Mouse (Mus musculus) ES-Bruce4 (cell line): ENCODE results near the gene Muc5ac. TPM values are rescaled to one million over a fixed set of nuclear protein-coding genes. Genes with fewer than 3 reads are reported as not detected.

Experiments
- H3K27ac ChIP-seq: 2 replicates; pipeline ENCODE4 v1.5.1; 2012; ENCODE audit warnings: low read length, inconsistent platforms; ENCODE audit not compliant: insufficient read depth
- H3K27me3 ChIP-seq: 2 replicates; pipeline ENCODE4 v1.6.1; 2012; ENCODE audit warnings: mild to moderate bottlenecking, low read length, inconsistent platforms; ENCODE audit not compliant: control insufficient read depth, poor library complexity, insufficient read depth, severe bottlenecking
- H3K36me3 ChIP-seq: 2 replicates; pipeline ENCODE4 v1.6.1; 2012; ENCODE audit warnings: inconsistent platforms, mild to moderate bottlenecking, low read length, moderate library complexity; ENCODE audit not compliant: control insufficient read depth, poor library complexity, insufficient read depth, severe bottlenecking
- H3K4me1 ChIP-seq: one replicate; pipeline ENCODE4 v1.8.1; 2011; ENCODE audit warnings: low read length; ENCODE audit not compliant: control insufficient read depth, insufficient read depth
- H3K4me3 ChIP-seq: 2 replicates; pipeline ENCODE4 v1.5.1; 2011; ENCODE audit warnings: low read depth, mild to moderate bottlenecking, low read length
- H3K9ac ChIP-seq: 2 replicates; pipeline ENCODE4 v1.6.1; 2012; ENCODE audit warnings: low read depth, mild to moderate bottlenecking, inconsistent platforms; ENCODE audit not compliant: poor library complexity, severe bottlenecking
- H3K9me3 ChIP-seq: replicated peaks from 2 replicates; pipeline ENCODE4 v1.6.1; 2012; ENCODE audit warnings: mild to moderate bottlenecking, low read length, inconsistent platforms; ENCODE audit not compliant: control insufficient read depth, poor library complexity, insufficient read depth, severe bottlenecking
- CTCF ChIP-seq: IDR thresholded peaks from one replicate; pipeline ENCODE4 v1.8.1; 2011; ENCODE audit warnings: low read depth, low read length
- EP300 ChIP-seq: IDR thresholded peaks from 2 replicates; pipeline ENCODE4 v1.6.1; 2011; ENCODE audit warnings: low read depth, low read length; ENCODE audit not compliant: insufficient read depth
- POLR2A ChIP-seq: IDR thresholded peaks from one replicate; pipeline ENCODE4 v1.8.1; 2011; ENCODE audit warnings: low read length; ENCODE audit not compliant: insufficient read depth
- polyA plus RNA-seq: library from polyadenylated mRNA; stranded (reverse); fragments of >200 nt; gene quantifications from 2 replicates; pipeline ENCODE4 v1.2.4, GENCODE M21; 2011; ENCODE audit warnings: low read depth; ENCODE audit not compliant: missing spikeins, insufficient read depth, insufficient read length

The Muc5ac gene
- polyA plus RNA-seq, 1 experiment = not detected

DNA sequence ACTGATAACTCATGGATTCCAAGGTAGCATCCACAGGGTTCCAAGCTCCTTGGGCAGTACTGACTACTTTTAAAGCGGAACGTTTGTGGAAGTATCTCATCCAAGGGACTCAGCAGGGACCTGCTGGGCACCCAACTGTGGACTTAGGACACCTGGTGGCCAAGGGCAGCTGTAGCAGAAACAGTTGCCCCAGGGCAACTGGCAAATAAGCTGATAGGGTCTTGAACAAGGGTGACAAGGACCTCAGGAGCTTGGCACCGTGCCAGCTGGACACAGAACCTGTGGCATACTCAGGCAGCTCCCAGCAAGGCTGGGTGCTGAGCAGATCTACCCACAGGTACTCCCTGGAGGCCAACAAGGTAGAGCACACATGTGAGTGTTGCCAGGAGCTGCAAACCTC is 29.5 kb downstream of the Muc5ac start:
- H3K36me3 ChIP-seq = no peaks in the 10 kb centered on the region
- no peak for TF ChIP-seq EP300
- no peak for TF ChIP-seq CTCF
- no peak for TF ChIP-seq POLR2A
- no peaks in the 10 kb centered on the region for H3K27me3 ChIP-seq
- no peak overlapping the region for H3K4me3 ChIP-seq
- no peak overlapping the region for H3K27ac ChIP-seq
- H3K9me3 ChIP-seq = no peaks in the 10 kb centered on the region
- H3K4me1 ChIP-seq = no peaks in the 10 kb centered on the region
- H3K9ac ChIP-seq = no peak overlapping the region

DNA sequence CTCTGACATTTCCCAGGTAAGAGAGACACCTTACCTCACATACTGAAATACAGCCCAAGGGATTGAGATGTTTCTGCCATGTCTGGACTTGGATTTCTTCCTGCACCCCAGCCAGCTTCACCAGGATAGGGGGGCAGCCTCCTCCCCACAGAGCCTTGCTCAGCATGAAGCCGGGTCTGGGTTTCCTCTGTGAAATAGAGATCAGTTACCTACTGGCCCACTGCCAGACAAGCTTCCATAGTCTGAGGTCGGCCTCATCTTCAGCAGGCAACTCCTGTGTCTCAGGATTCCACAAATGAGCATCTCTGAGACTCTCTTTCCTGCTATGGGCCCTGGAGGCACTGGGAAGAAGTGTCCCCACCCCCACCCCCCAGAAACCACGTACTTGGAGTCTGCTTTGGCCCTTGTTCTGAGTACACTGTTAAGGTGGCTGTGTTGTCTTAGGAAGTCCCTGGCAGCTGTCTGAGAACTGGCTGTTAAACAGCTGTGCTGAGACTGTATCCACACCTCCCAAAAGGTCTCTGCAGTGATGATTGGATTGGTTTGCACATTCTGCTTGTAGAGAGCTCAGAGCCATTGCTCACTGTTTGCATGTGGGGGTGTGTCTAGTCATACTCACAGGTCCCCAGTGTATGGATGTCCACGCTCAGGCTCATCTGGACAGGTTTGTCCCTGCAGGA is 34.0 kb downstream of the Muc5ac start:
- no peak for TF ChIP-seq POLR2A
- TF ChIP-seq CTCF = no peak
- TF ChIP-seq EP300 = no peak
- Histone ChIP-seq H3K9me3 (no peaks in the 10 kb centered on the region), H3K4me1 (no peaks in the 10 kb centered on the region), H3K27me3 (no peaks in the 10 kb centered on the region), H3K4me3 (no peak overlapping the region), H3K27ac (no peak overlapping the region), H3K36me3 (no peaks in the 10 kb centered on the region), H3K9ac (no peak overlapping the region)

DNA sequence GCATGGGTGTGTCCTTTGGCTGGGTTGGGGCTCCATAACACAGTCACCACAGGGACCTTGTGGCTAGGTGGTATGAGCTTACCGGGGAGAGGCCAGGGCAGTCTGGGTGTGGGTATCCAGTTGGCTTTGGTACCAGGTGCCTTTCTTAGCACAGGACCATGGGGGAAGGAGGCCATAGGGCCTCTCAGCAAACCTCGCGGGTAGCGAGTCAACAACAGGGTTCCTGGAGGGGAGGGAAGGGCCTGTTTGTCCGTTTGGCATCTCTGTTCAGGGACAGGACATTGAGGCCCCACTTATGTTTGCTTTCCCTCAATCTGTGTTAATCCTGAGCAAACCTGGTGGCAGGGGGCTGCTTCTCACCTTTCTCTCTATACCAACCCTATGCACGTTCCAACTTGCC is 34.9 kb downstream of the Muc5ac start:
- Histone ChIP-seq H3K27ac (no peak overlapping the region), H3K36me3 (no peaks in the 10 kb centered on the region), H3K27me3 (no peaks in the 10 kb centered on the region)

DNA sequence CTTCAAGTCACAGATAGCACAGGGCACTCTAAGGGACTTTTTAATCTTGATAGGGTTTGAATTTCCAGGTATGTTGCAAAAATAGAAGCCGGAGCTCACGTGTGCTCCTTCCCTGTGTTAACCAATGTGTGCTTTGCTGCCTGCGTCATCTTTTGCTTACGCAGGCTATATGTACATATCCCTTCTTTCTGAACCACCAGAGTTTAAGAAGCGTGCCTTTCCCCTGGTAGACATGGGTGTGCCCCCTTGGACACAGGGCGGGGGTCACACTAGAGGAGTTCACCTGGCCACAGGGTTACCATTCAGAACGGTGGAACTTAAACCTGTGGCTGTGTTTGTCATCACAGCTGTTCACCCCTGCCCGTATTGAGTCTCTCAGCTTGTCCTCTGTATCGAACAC is 35.6 kb downstream of the Muc5ac start:
- Histone ChIP-seq H3K27ac (no peak overlapping the region), H3K36me3 (no peaks in the 10 kb centered on the region), H3K27me3 (no peaks in the 10 kb centered on the region), H3K9ac (no peak overlapping the region), H3K4me3 (no peak overlapping the region), H3K9me3 (no peaks in the 10 kb centered on the region), H3K4me1 (no peaks in the 10 kb centered on the region)
- no peak for TF ChIP-seq EP300
- TF ChIP-seq CTCF = no peak
- TF ChIP-seq POLR2A = no peak

More for the DNA sequence above, 34.9 kb downstream of the Muc5ac start:
- no peak for TF ChIP-seq CTCF
- Histone ChIP-seq H3K4me3 (no peak overlapping the region), H3K9ac (no peak overlapping the region), H3K4me1 (no peaks in the 10 kb centered on the region), H3K9me3 (no peaks in the 10 kb centered on the region)

DNA sequence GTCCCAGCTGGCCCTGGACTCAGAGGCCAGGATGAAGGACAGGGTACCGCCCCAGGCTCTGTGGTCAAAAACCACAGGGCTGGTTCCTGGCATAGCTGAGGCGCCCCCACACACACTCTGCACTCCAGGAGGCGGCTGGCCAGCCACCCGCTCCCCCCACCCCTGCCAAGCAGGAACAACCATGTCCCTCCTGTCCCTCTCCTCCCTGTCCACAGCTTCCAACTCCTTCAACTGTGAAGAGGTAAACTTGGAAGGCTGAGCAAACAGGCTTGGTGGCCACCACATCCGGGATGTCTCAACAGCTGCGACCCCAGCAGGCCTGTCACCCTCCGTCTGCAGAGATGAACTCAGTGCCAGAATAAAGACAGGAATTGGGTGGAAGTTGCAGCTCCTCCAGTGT is 47.2 kb downstream of the Muc5ac start:
- TF ChIP-seq POLR2A = no peak
- no peak for TF ChIP-seq EP300
- no peak for TF ChIP-seq CTCF
- no peak overlapping the region for H3K9ac ChIP-seq
- no peaks in the 10 kb centered on the region for H3K9me3 ChIP-seq
- H3K4me3 ChIP-seq = no peak overlapping the region
- no peaks in the 10 kb centered on the region for H3K4me1 ChIP-seq
- no peaks in the 10 kb centered on the region for H3K36me3 ChIP-seq
- H3K27me3 ChIP-seq = no peaks in the 10 kb centered on the region
- no peak overlapping the region for H3K27ac ChIP-seq

DNA sequence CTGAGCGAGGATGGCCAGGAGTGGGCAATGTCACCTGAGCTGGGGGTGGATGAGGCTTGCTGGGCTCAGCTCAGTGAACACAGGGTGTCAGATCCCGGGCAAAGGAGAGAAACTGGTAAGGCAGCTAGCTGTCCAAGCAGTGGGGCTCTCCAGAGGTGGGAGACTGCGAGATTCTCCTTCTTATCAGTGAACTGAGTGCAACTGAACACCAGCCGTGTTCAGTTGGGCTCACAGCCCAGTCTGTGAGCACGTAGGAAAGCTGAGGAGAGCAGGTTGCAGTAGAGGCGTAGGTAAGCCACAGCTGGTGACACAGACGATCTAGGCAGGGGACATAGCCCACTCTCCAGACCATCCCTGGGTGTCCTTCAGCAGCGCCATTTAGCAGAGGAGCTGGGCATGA is 47.7 kb downstream of the Muc5ac start:
- TF ChIP-seq POLR2A = no peak

More for the DNA sequence above, 47.7 kb downstream of the Muc5ac start:
- Histone ChIP-seq H3K36me3 (no peaks in the 10 kb centered on the region), H3K9ac (no peak overlapping the region), H3K27ac (no peak overlapping the region), H3K9me3 (no peaks in the 10 kb centered on the region), H3K4me3 (no peak overlapping the region), H3K4me1 (no peaks in the 10 kb centered on the region), H3K27me3 (no peaks in the 10 kb centered on the region)
